Mouse (Mus musculus) intestine, embryonic 16.5 days (tissue): ENCODE measurements around the gene Ppp1r14d. TPM values are rescaled to one million over a fixed set of nuclear protein-coding genes. Genes with fewer than 3 reads are reported as not detected.

ENCODE experiments used
- ATAC-seq: fragments of 200-750 bp; cut with Nextera tagmentation; 2 replicates; pipeline ENCODE4 v1.8.0; 2017; ENCODE audit warnings: moderate TSS enrichment, moderate library complexity
- H3K27ac ChIP-seq: fragments of 300-500 bp; sonication (generic); 2 replicates; pipeline ENCODE4 v1.5.1; 2014; ENCODE audit warnings: mild to moderate bottlenecking, low read length
- H3K27me3 ChIP-seq: fragments of 300-500 bp; sonication (generic); replicated peaks from 2 replicates; pipeline ENCODE4 v1.6.1; 2014; ENCODE audit warnings: low read length, control low read depth, mixed read lengths; ENCODE audit not compliant: control insufficient read depth, insufficient read depth
- H3K36me3 ChIP-seq: fragments of 300-500 bp; sonication (generic); 2 replicates; pipeline ENCODE4 v1.6.1; 2014; ENCODE audit warnings: low read length, control low read depth; ENCODE audit not compliant: control insufficient read depth, insufficient read depth
- H3K4me1 ChIP-seq: fragments of 300-500 bp; sonication (generic); 2 replicates; pipeline ENCODE4 v1.6.1; 2014; ENCODE audit warnings: low read length, control low read depth, mixed read lengths; ENCODE audit not compliant: control insufficient read depth, insufficient read depth
- H3K4me2 ChIP-seq: fragments of 300-500 bp; sonication (generic); 2 replicates; pipeline ENCODE4 v1.6.1; 2014; ENCODE audit warnings: low read depth, low read length, control low read depth
- H3K4me3 ChIP-seq: fragments of 300-500 bp; sonication (generic); 2 replicates; pipeline ENCODE4 v1.5.1; 2014; ENCODE audit warnings: mild to moderate bottlenecking, low read length
- H3K9ac ChIP-seq: fragments of 300-500 bp; sonication (generic); 2 replicates; pipeline ENCODE4 v1.6.1; 2014; ENCODE audit warnings: low read depth, low read length
- H3K9me3 ChIP-seq: fragments of 300-500 bp; sonication (generic); 2 replicates; pipeline ENCODE4 v1.6.1; 2016; ENCODE audit warnings: low read length, control low read depth; ENCODE audit not compliant: control insufficient read depth
- WGBS: fragments of 180-500 bp; shearing (Covaris S2); extraction: QIAGEN DNeasy Blood & Tissue Kit; methylation state at CpG from one replicate; pipeline ENCODE4 v1.1.7; 2014; 5-methylcytosine and 5-hydroxymethylcytosine counted together
- polyA plus RNA-seq: library from polyadenylated mRNA; unstranded; fragments of >200 nt; fragmentation: Nextera tagmentation; extraction: Ambion mirVana; gene quantifications from 2 replicates; pipeline ENCODE4 v1.2.1, GENCODE M21; 2015

Ppp1r14d gene
- polyA plus RNA-seq, 1 experiment from 2014 or later, result 30.1 TPM

- H3K27ac ChIP-seq, result no peak overlapping the region
- H3K4me3 ChIP-seq, result no peak overlapping the region
- no peaks in the 10 kb centered on the region for H3K4me1 ChIP-seq
- no peaks in the 10 kb centered on the region for H3K27me3 ChIP-seq
- peaks cover 3% of the 10 kb centered on the region; the same call in 1 of the 2 replicates for H3K36me3 ChIP-seq
- H3K9ac ChIP-seq, result no peak overlapping the region
- no peak overlapping the region for H3K4me2 ChIP-seq
- no peak for ATAC-seq
- no peaks in the 10 kb centered on the region for H3K9me3 ChIP-seq
- WGBS, result 83% methylated on average over 7 of the region's 7 CpGs
Measured at GRCm38 (mm10) chr2:119182914-119183313, 46.8 kb downstream of the Ppp1r14d start.

- H3K4me2 ChIP-seq, result no peak overlapping the region
- H3K9me3 ChIP-seq, result no peaks in the 10 kb centered on the region
- WGBS, result 84% methylated on average over 5 of the region's 5 CpGs
- no peak overlapping the region for H3K9ac ChIP-seq
- H3K4me3 ChIP-seq, result no peak overlapping the region
- no peaks in the 10 kb centered on the region for H3K36me3 ChIP-seq
- ATAC-seq, result no peak
- peaks cover 17% of the 10 kb centered on the region for H3K4me1 ChIP-seq
- no peaks in the 10 kb centered on the region for H3K27me3 ChIP-seq
- H3K27ac ChIP-seq, result no peak overlapping the region
Measured at GRCm38 (mm10) chr2:119177384-119177939, 52.2 kb downstream of the Ppp1r14d start.

- ATAC-seq, result no peak
- H3K9me3 ChIP-seq, result no peaks in the 10 kb centered on the region
- WGBS, result 67% methylated on average over 3 of the region's 3 CpGs
- no peak overlapping the region for H3K9ac ChIP-seq
- peaks cover 20% of the 10 kb centered on the region for H3K4me1 ChIP-seq
- H3K4me2 ChIP-seq, result no peak overlapping the region
- H3K27me3 ChIP-seq, result no peaks in the 10 kb centered on the region
- no peak overlapping the region for H3K27ac ChIP-seq
- H3K36me3 ChIP-seq, result no peaks in the 10 kb centered on the region
- no peak overlapping the region for H3K4me3 ChIP-seq
Measured at GRCm38 (mm10) chr2:119176761-119177160, 52.9 kb downstream of the Ppp1r14d start.

- ATAC-seq, result no peak
- Histone ChIP-seq H3K36me3 (no peaks in the 10 kb centered on the region), H3K27me3 (no peaks in the 10 kb centered on the region), H3K4me1 (peaks cover 20% of the 10 kb centered on the region), H3K9me3 (no peaks in the 10 kb centered on the region), H3K27ac (no peak overlapping the region), H3K4me3 (no peak overlapping the region), H3K9ac (0 out of 2 replicates have a peak overlapping the region, but pooled peaks have one; percentile 4), H3K4me2 (no peak overlapping the region)
- WGBS, result 66% methylated on average over 6 of the region's 6 CpGs
Measured at GRCm38 (mm10) chr2:119175614-119176013, 54.1 kb downstream of the Ppp1r14d start.

GRCm38 (mm10) chr2:119174866-119175265 is 54.8 kb downstream of the Ppp1r14d start:
- no peak for ATAC-seq
- WGBS, result 73% methylated on average over 14 of the region's 14 CpGs
- no peak overlapping the region for H3K4me3 ChIP-seq

GRCm38 (mm10) chr2:119173991-119174651 is 55.6 kb downstream of the Ppp1r14d start, which contains the start of gene Gm14137:
Gm14137 (plus strand) TSS chr2:119174509.
- whole genome bisulfite sequencing, result 55% methylated on average over 8 of the region's 8 CpGs
- H3K36me3 ChIP-seq, result no peaks in the 10 kb centered on the region
- H3K27me3 ChIP-seq, result no peaks in the 10 kb centered on the region
- H3K4me2 ChIP-seq, result peak within 1 kb of the TSS; percentile 52
- no peaks in the 10 kb centered on the region for H3K9me3 ChIP-seq
- H3K9ac ChIP-seq, result peak within 1 kb of the TSS; percentile 26; the same call in 1 of the 2 replicates
- peaks cover 20% of the 10 kb centered on the region for H3K4me1 ChIP-seq
- H3K4me3 ChIP-seq, result no peak within 1 kb of the TSS
- H3K27ac ChIP-seq, result no peak within 1 kb of the TSS
- no peak; the same call in 1 of the 2 replicates for ATAC-seq

More at GRCm38 (mm10) chr2:119174866-119175265, 54.8 kb downstream of the Ppp1r14d start:
- Histone ChIP-seq H3K4me1 (peaks cover 20% of the 10 kb centered on the region), H3K36me3 (no peaks in the 10 kb centered on the region), H3K9ac (no peak overlapping the region; the same call in 1 of the 2 replicates), H3K27me3 (no peaks in the 10 kb centered on the region), H3K4me2 (no peak overlapping the region), H3K9me3 (no peaks in the 10 kb centered on the region), H3K27ac (no peak overlapping the region)

GRCm38 (mm10) chr2:119172862-119173576 is 56.7 kb downstream of the Ppp1r14d start:
- H3K27ac ChIP-seq, result peak overlapping the region; percentile 49
- H3K9ac ChIP-seq, result peak overlapping the region; percentile 26; the same call in 1 of the 2 replicates
- peak overlapping the region; percentile 52 for H3K4me2 ChIP-seq
- H3K27me3 ChIP-seq, result no peaks in the 10 kb centered on the region
- no peaks in the 10 kb centered on the region for H3K9me3 ChIP-seq
- WGBS, result 9% methylated on average over 13 of the region's 13 CpGs
- no peak overlapping the region for H3K4me3 ChIP-seq
- no peaks in the 10 kb centered on the region for H3K36me3 ChIP-seq
- peaks cover 20% of the 10 kb centered on the region for H3K4me1 ChIP-seq
- peak; percentile 78 for ATAC-seq

- peaks cover 24% of the 10 kb centered on the region for H3K4me1 ChIP-seq
- ATAC-seq, result no peak
- H3K36me3 ChIP-seq, result no peaks in the 10 kb centered on the region
- H3K4me2 ChIP-seq, result no peak overlapping the region
- 78% methylated on average over 7 of the region's 7 CpGs for WGBS
- peak overlapping the region; percentile 8 for H3K27ac ChIP-seq
- H3K9me3 ChIP-seq, result no peaks in the 10 kb centered on the region
- H3K4me3 ChIP-seq, result no peak overlapping the region
- peak overlapping the region; percentile 26; the same call in 1 of the 2 replicates for H3K9ac ChIP-seq
- H3K27me3 ChIP-seq, result no peaks in the 10 kb centered on the region
Measured at GRCm38 (mm10) chr2:119172446-119172845, 57.3 kb downstream of the Ppp1r14d start.

- no peaks in the 10 kb centered on the region for H3K9me3 ChIP-seq
- no peak overlapping the region for H3K4me3 ChIP-seq
- WGBS, result 67% methylated on average over 8 of the region's 8 CpGs
- no peak for ATAC-seq
- H3K27me3 ChIP-seq, result no peaks in the 10 kb centered on the region
- H3K4me1 ChIP-seq, result peaks cover 32% of the 10 kb centered on the region
- H3K9ac ChIP-seq, result no peak overlapping the region
- no peak overlapping the region for H3K4me2 ChIP-seq
- H3K27ac ChIP-seq, result no peak overlapping the region
- H3K36me3 ChIP-seq, result no peaks in the 10 kb centered on the region
Measured at GRCm38 (mm10) chr2:119171574-119171973, 58.1 kb downstream of the Ppp1r14d start.
